Mouse (Mus musculus) forebrain, embryonic 12.5 days (tissue): ENCODE measurements at regions not wholly inside any gene's neighbourhood (a gene's known extent, or its start where the extent isn't known, plus 50 kb on each side); places are given as distances from the start of the nearest gene placed in this dataset.

Experiments
- ATAC-seq: fragments of 200-750 bp; cut with Nextera tagmentation; 2 replicates; pipeline ENCODE4 v1.8.0; 2017; ENCODE audit warnings: moderate TSS enrichment; ENCODE audit not compliant: low FRiP score
- H3K27ac ChIP-seq: fragments of 300-500 bp; sonication (generic); 2 replicates; pipeline ENCODE4 v1.5.1; 2016; ENCODE audit warnings: mild to moderate bottlenecking
- H3K27me3 ChIP-seq: fragments of 300-500 bp; sonication (generic); 2 replicates; pipeline ENCODE4 v1.6.1; 2016; ENCODE audit warnings: mild to moderate bottlenecking
- H3K36me3 ChIP-seq: fragments of 300-500 bp; sonication (generic); replicated peaks from 2 replicates; pipeline ENCODE4 v1.6.1; 2016; ENCODE audit warnings: mild to moderate bottlenecking
- H3K4me1 ChIP-seq: fragments of 300-500 bp; sonication (generic); 2 replicates; pipeline ENCODE4 v1.6.1; 2016
- H3K4me2 ChIP-seq: fragments of 300-500 bp; sonication (generic); 2 replicates; pipeline ENCODE4 v1.6.1; 2016; ENCODE audit warnings: mild to moderate bottlenecking, moderate library complexity
- H3K4me3 ChIP-seq: fragments of 300-500 bp; sonication (generic); replicated peaks from 2 replicates; pipeline ENCODE4 v1.5.1; 2016; ENCODE audit warnings: mild to moderate bottlenecking
- H3K9ac ChIP-seq: fragments of 300-500 bp; sonication (generic); 2 replicates; pipeline ENCODE4 v1.6.1; 2016; ENCODE audit warnings: mild to moderate bottlenecking
- H3K9me3 ChIP-seq: fragments of 300-500 bp; sonication (generic); 2 replicates; pipeline ENCODE4 v1.6.1; 2016
- WGBS: fragments of 180-500 bp; shearing (Covaris S2); methylation state at CpG from one replicate; pipeline ENCODE4 v1.1.7; 2016; 5-methylcytosine and 5-hydroxymethylcytosine counted together

- no peaks in the 10 kb centered on the region for H3K9me3 ChIP-seq
- 84% methylated on average over 7 of the region's 7 CpGs for WGBS
- H3K4me2 ChIP-seq: no peak overlapping the region
- H3K27ac ChIP-seq: no peak overlapping the region
- no peak overlapping the region for H3K9ac ChIP-seq
- no peaks in the 10 kb centered on the region for H3K36me3 ChIP-seq
- no peak for ATAC-seq
- H3K4me1 ChIP-seq: peaks cover 6% of the 10 kb centered on the region
- H3K4me3 ChIP-seq: no peak overlapping the region
- H3K27me3 ChIP-seq: no peaks in the 10 kb centered on the region
These were observed 51.8 kb downstream of the Gm5426 start for GRCm38 (mm10) chr10:96188168-96188567.

GRCm38 (mm10) chr10:96190168-96190987, 54.0 kb downstream of the Gm5426 start:
- WGBS: 62% methylated on average over 10 of the region's 10 CpGs
- Histone ChIP-seq H3K9me3 (no peaks in the 10 kb centered on the region), H3K27ac (no peak overlapping the region), H3K9ac (no peak overlapping the region), H3K4me1 (peaks cover 6% of the 10 kb centered on the region), H3K4me3 (no peak overlapping the region), H3K27me3 (no peaks in the 10 kb centered on the region), H3K4me2 (no peak overlapping the region), H3K36me3 (no peaks in the 10 kb centered on the region)
- no peak for ATAC-seq

- 86% methylated on average over 27 of the region's 27 CpGs for whole genome bisulfite sequencing
These were observed 64.7 kb downstream of the Gm5426 start for GRCm38 (mm10) chr10:96200932-96201641.

GRCm38 (mm10) chr10:96201891-96202290, 65.5 kb downstream of the Gm5426 start:
- no peak overlapping the region for H3K27ac ChIP-seq
- no peak overlapping the region for H3K9ac ChIP-seq
- no peak for ATAC-seq
- H3K9me3 ChIP-seq: no peaks in the 10 kb centered on the region
- H3K4me1 ChIP-seq: no peaks in the 10 kb centered on the region
- H3K36me3 ChIP-seq: no peaks in the 10 kb centered on the region
- H3K4me2 ChIP-seq: no peak overlapping the region
- no peaks in the 10 kb centered on the region for H3K27me3 ChIP-seq
- 72% methylated on average over 6 of the region's 6 CpGs for WGBS
- no peak overlapping the region for H3K4me3 ChIP-seq

More at GRCm38 (mm10) chr10:96200932-96201641, 64.7 kb downstream of the Gm5426 start:
- no peaks in the 10 kb centered on the region for H3K9me3 ChIP-seq
- H3K9ac ChIP-seq: no peak overlapping the region
- H3K36me3 ChIP-seq: no peaks in the 10 kb centered on the region
- no peaks in the 10 kb centered on the region for H3K4me1 ChIP-seq
- no peak overlapping the region for H3K4me3 ChIP-seq
- ATAC-seq: no peak
- no peak overlapping the region for H3K4me2 ChIP-seq
- H3K27me3 ChIP-seq: no peaks in the 10 kb centered on the region
- no peak overlapping the region for H3K27ac ChIP-seq

DNA sequence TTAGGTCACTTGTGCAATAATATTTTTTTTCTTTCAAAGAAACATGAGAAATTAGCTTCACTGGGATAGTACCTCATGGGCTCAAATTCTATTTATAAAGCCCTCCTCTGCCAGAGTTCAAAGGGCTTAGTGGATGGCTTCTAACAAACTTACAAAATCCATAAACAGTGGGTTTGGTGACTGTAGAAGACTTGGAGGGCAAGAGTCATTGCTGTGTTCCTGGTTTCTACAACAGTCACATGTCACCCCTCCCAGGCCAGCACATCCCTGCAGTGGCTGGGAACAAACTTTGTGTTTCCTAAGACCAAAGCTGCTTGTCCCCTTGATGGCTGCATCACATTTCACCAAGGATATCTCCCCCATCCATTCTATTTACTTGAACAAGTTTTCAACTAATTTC, 66.5 kb downstream of the Gm5426 start:
- Histone ChIP-seq H3K9me3 (no peaks in the 10 kb centered on the region), H3K4me1 (no peaks in the 10 kb centered on the region), H3K36me3 (no peaks in the 10 kb centered on the region), H3K9ac (no peak overlapping the region), H3K27ac (no peak overlapping the region), H3K4me2 (no peak overlapping the region), H3K4me3 (no peak overlapping the region), H3K27me3 (no peaks in the 10 kb centered on the region)
- no peak for ATAC-seq

DNA sequence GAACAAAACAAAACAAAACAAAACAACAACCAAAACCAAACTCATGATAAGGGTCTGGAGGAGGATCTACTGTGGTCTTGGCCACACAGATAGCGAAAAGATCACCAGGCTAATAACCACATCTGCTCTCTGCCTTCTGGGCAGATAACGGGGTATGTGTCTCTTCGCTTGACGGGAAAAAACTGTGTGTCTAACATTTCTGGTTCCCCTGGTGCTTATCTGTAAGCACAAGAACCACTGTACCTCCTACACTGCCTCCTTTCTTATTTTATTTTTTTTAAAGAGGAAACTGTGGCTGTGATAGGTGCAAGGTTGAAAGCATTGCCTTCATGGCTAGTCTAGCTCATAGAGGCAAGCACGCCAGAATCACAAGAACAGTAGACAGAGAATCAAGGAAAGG, 67.8 kb downstream of the Gm5426 start:
- Histone ChIP-seq H3K4me3 (no peak overlapping the region), H3K27me3 (no peaks in the 10 kb centered on the region), H3K4me2 (no peak overlapping the region), H3K36me3 (no peaks in the 10 kb centered on the region), H3K9me3 (no peaks in the 10 kb centered on the region), H3K9ac (no peak overlapping the region), H3K27ac (no peak overlapping the region), H3K4me1 (no peaks in the 10 kb centered on the region)
- 97% methylated on average over 5 of the region's 5 CpGs for whole genome bisulfite sequencing
- ATAC-seq: no peak

GRCm38 (mm10) chr10:96209171-96209570, 72.8 kb downstream of the Gm5426 start:
- no peak overlapping the region for H3K4me3 ChIP-seq
- H3K4me1 ChIP-seq: peaks cover 1% of the 10 kb centered on the region; the same call in 1 of the 2 replicates
- H3K27ac ChIP-seq: no peak overlapping the region
- H3K36me3 ChIP-seq: no peaks in the 10 kb centered on the region
- no peaks in the 10 kb centered on the region for H3K9me3 ChIP-seq
- 86% methylated on average over 5 of the region's 5 CpGs for WGBS
- ATAC-seq: no peak
- H3K4me2 ChIP-seq: no peak overlapping the region
- no peaks in the 10 kb centered on the region for H3K27me3 ChIP-seq
- H3K9ac ChIP-seq: no peak overlapping the region

- ATAC-seq: no peak
- H3K9me3 ChIP-seq: no peaks in the 10 kb centered on the region
- no peak overlapping the region for H3K4me2 ChIP-seq
- H3K36me3 ChIP-seq: no peaks in the 10 kb centered on the region
- H3K4me1 ChIP-seq: peaks cover 3% of the 10 kb centered on the region; the same call in 1 of the 2 replicates
- H3K4me3 ChIP-seq: no peak overlapping the region
- no peak overlapping the region for H3K9ac ChIP-seq
- 76% methylated on average over 7 of the region's 7 CpGs for WGBS
- no peak overlapping the region for H3K27ac ChIP-seq
- H3K27me3 ChIP-seq: no peaks in the 10 kb centered on the region
These were observed 74.8 kb downstream of the Gm5426 start for GRCm38 (mm10) chr10:96211189-96211588.

DNA sequence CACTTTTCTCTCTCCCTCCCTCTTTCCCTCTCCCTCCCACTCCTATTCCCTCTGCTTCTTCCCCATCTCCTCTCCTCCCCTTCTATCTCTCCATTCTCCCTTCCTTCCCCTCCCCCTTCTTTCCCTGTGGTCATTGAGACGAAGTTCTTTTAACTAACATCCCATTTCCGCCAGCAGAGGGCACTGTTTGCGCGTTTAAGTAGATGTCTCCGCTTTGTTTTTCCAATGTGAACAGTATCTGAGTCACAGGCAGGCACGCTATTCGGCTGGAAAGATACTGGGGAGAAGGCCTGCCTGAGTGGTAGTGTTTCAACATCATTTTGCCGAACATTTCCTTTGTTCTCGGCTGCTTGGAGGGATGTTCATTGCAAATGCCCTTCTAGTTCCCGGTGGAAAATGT, 77.5 kb downstream of the Gm5426 start:
- WGBS: 1% methylated on average over 10 of the region's 10 CpGs
- Histone ChIP-seq H3K4me3 (no peak overlapping the region), H3K4me1 (peaks cover 3% of the 10 kb centered on the region; the same call in 1 of the 2 replicates), H3K27me3 (no peaks in the 10 kb centered on the region), H3K9me3 (no peaks in the 10 kb centered on the region), H3K36me3 (no peaks in the 10 kb centered on the region), H3K4me2 (no peak overlapping the region), H3K27ac (0 out of 2 replicates have a peak overlapping the region, but pooled peaks have one; percentile 50), H3K9ac (no peak overlapping the region)
- ATAC-seq: peak; percentile 90

DNA sequence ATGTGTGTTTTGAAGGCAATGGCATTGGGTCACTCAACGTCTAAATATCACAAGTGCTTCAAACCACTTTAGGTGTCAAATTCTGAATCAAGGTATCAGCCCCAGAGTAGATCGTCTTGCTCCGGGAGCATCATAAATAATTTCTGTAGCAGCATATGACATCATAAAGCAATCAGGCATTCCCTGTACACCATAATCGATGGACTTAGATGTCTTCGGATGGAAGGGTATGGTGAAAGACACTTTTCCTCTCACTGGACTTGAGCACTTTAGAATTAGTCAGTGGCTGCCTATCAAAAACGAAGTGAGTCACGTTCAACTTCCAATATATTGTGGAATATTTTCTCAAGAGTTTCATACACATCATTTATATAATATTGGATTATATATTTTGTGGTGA, 77.9 kb downstream of the Gm5426 start:
- Histone ChIP-seq H3K9me3 (no peaks in the 10 kb centered on the region), H3K4me1 (peaks cover 3% of the 10 kb centered on the region; the same call in 1 of the 2 replicates), H3K36me3 (no peaks in the 10 kb centered on the region), H3K4me2 (no peak overlapping the region), H3K9ac (no peak overlapping the region), H3K4me3 (no peak overlapping the region), H3K27me3 (no peaks in the 10 kb centered on the region), H3K27ac (0 out of 2 replicates have a peak overlapping the region, but pooled peaks have one; percentile 50)
- WGBS: 69% methylated on average over 7 of the region's 7 CpGs
- ATAC-seq: peak; percentile 58

- Histone ChIP-seq H3K9ac (no peak overlapping the region), H3K36me3 (no peaks in the 10 kb centered on the region), H3K4me3 (no peak overlapping the region), H3K9me3 (no peaks in the 10 kb centered on the region), H3K4me1 (peaks cover 3% of the 10 kb centered on the region; the same call in 1 of the 2 replicates), H3K27me3 (no peaks in the 10 kb centered on the region), H3K27ac (no peak overlapping the region; the same call in 1 of the 2 replicates), H3K4me2 (no peak overlapping the region)
- ATAC-seq: no peak
- WGBS: 71% methylated on average over 6 of the region's 6 CpGs
These were observed 78.5 kb downstream of the Gm5426 start for GRCm38 (mm10) chr10:96214946-96215345.

DNA sequence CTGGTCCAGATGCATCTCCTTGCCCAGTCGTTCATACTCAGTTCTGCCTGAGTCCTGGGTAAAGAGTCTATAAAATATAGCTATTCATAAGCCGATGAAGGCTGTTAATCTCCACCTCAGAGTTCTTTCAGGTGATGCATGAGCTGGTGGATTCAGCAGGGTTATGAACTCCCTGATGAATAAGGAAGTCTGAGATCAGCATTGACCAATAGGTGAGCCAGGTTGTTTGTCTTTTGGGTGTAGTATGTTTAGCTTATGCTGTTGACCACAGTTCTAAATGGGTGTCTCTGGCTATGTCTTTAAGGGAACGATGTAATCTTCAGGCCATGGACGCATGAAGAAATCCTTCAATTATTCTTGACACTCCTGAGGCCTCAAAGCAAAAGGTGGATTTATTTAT, 84.3 kb downstream of the Gm5426 start:
- Histone ChIP-seq H3K27ac (no peak overlapping the region), H3K27me3 (no peaks in the 10 kb centered on the region), H3K4me3 (no peak overlapping the region), H3K9ac (no peak overlapping the region), H3K4me1 (no peaks in the 10 kb centered on the region), H3K36me3 (no peaks in the 10 kb centered on the region), H3K9me3 (no peaks in the 10 kb centered on the region), H3K4me2 (no peak overlapping the region)
- ATAC-seq: no peak
- 96% methylated on average over 4 of the region's 4 CpGs for WGBS
